8 mouse cellular contexts compared by ENCODE assay signal in the genomic region with DNA sequence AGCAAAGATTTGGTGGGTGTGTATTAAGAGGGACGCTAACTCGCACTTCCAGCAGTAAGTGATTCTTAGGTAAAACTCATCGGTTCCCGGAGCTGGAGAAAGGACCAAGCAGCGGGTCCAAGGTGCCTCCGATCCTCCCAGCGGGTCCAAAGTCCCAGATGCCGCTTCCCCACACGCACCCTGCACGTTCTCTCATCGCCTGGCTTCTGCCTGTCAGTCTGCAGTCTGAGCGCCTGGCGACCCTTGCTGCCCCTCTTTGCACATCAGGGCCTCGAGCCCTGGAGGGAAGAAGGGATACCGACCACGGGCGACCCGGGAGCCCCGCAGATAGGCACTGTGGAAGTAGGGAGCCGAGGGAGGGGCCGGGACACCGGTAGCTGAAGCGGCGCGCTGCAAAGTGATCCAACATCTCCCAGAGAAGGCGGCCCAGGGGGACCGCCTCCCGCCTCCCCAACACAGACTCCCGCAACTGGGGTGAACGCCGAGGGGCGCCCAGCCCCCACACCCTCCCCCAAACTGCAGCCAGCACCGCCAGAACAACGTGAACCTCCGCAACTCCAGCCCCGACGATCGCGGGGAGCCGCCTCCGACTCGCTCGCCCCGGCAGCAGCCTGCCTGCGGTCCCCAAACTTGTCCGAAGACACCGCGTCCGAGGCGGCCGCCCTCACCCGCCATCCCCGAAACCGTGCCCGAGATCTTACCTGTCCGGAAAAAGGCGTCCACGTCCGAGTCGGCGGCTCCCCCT. TPM values are rescaled to one million over a fixed set of nuclear protein-coding genes. Genes with fewer than 3 reads are reported as not detected.
DNase-seq lines count a peak whose midpoint lies in the region; TF ChIP-seq lines count a peak whose summit lies in the region.

No protein-coding gene starts in this region.

- TF ChIP-seq POLR2A in embryonic fibroblast, embryonic 13.5 days (IDR thresholded peaks at IDR 0.05; ENCODE audit: low read depth, low read length): no peak
- TF ChIP-seq POLR2A in small intestine, adult 2 months (IDR thresholded peaks at IDR 0.05; ENCODE audit: low read depth, low read length): no peak

- H3K27ac ChIP-seq in embryonic fibroblast, embryonic 13.5 days (ENCODE audit: insufficient read depth, low read length): no peak overlapping the region
- peak overlapping the region; percentile 92 for H3K27ac ChIP-seq in layer of hippocampus, adult 2 months
- no peak overlapping the region for H3K27ac ChIP-seq in small intestine, adult 2 months (ENCODE audit: insufficient read depth, low read depth, low read length)

- no peak for TF ChIP-seq CTCF in embryonic fibroblast, embryonic 13.5 days (IDR thresholded peaks at IDR 0.05; ENCODE audit: borderline replicate concordance, insufficient read depth, low read length)
- TF ChIP-seq CTCF in layer of hippocampus, adult 2 months (conservative IDR thresholded peaks at IDR 0.05): no peak
- TF ChIP-seq CTCF in small intestine, adult 2 months (IDR thresholded peaks at IDR 0.05; ENCODE audit: extremely low read depth, insufficient read length, insufficient replicate concordance, low read depth, low read length): no peak

- 1% methylated on average over 61 of the region's 61 CpGs for WGBS in small intestine, adult 2 months

- intact Hi-C loops in heart, postnatal 36 days (cut with DNase I): loop anchor here (2.0 to 5.0 kb wide), 3 partner anchors 38 to 228 kb away; no protein-coding TSS in a partner anchor

- peak overlapping the region; percentile 73 for H3K4me3 ChIP-seq in embryonic fibroblast, embryonic 13.5 days (ENCODE audit: insufficient read depth, low read length)
- peak overlapping the region; percentile 83 for H3K4me3 ChIP-seq in layer of hippocampus, adult 2 months
- peak overlapping the region; percentile 80 for H3K4me3 ChIP-seq in small intestine, adult 2 months (ENCODE audit: low read depth, low read length)

- H3K27me3 ChIP-seq in small intestine, adult 2 months (ENCODE audit: control insufficient read depth, insufficient read depth, low read length): peaks cover 27% of the 10 kb centered on the region

- peak; percentile 42 to 48 for DNase-seq in adrenal gland, adult 18-20 months (ENCODE audit: low spot score in 2 of 2)
- no peak for DNase-seq in adrenal gland, postnatal 4 days (ENCODE audit: low spot score in 2 of 2)
- DNase-seq in R1 (ENCODE audit: low read depth, low spot score): peak; percentile 52
- DNase-seq in heart, postnatal 36 days: peak; percentile 43 to 57
- peak; percentile 25 to 32 for DNase-seq in layer of hippocampus, adult 2 months (ENCODE audit: low spot score in 2 of 2)
- DNase-seq in lung, postnatal 4 days: peak; percentile 40 to 46

- H3K4me1 ChIP-seq in embryonic fibroblast, embryonic 13.5 days (ENCODE audit: control insufficient read depth, insufficient read depth, low read length): no peaks in the 10 kb centered on the region
- H3K4me1 ChIP-seq in small intestine, adult 2 months (ENCODE audit: control insufficient read depth, insufficient read depth, insufficient read length, low read length): peaks cover 1% of the 10 kb centered on the region; the same call in 1 of the 2 replicates

- H3K36me3 ChIP-seq in small intestine, adult 2 months (ENCODE audit: control insufficient read depth, insufficient read depth, low read length): no peaks in the 10 kb centered on the region

RNA-seq across cellular contexts. Expression of gene Kalrn, which starts 0.8 kb away (rescaled TPM):
- total RNA-seq in adrenal gland, adult 18-20 months (2021): 10 to 100 TPM in 1 of 2 experiments, 1 to 10 TPM in 1; 7.2 to 10.4 TPM
- 10 to 100 TPM; 23.0 to 24.1 TPM for total RNA-seq in adrenal gland, postnatal 4 days (2021)
- polyA plus RNA-seq in embryonic fibroblast, embryonic 13.5 days (2011; ENCODE audit: insufficient read length, low read depth, missing spikeins): 25.5 and 30.3 TPM in 2 replicates
- 10 to 100 TPM; 30.2 to 32.1 TPM for total RNA-seq in heart, postnatal 36 days (2021)
- total RNA-seq in layer of hippocampus, adult 2 months (2021): 100 to 1,000 TPM; 533 to 549 TPM
- 14.8 and 43.0 TPM in 2 replicates for polyA plus RNA-seq in small intestine, adult 2 months (2012; rRNA removed)

Comparison
In these comparisons a context has a peak if more than half of its experiments do, and no peak if none do; other contexts are left out.
1. DNase-seq: peak in adrenal gland, adult 18-20 months (2 of 2), R1 (single experiment), heart, postnatal 36 days (2 of 2), layer of hippocampus, adult 2 months (2 of 2) and lung, postnatal 4 days (2 of 2); none in adrenal gland, postnatal 4 days (0 of 2).
2. RNA of gene Kalrn, which starts 0.8 kb away (total RNA-seq): 533 to 549 TPM in layer of hippocampus, adult 2 months; 30.2 to 32.1 TPM in heart, postnatal 36 days, 23.0 to 24.1 TPM in adrenal gland, postnatal 4 days and 7.2 to 10.4 TPM in adrenal gland, adult 18-20 months; every median in the first group is over 10 times any median in the second.
3. Peak in every context shown above with its lines, with median percentiles within 50 percentile points of each other: H3K4me3 ChIP-seq.